Mouse (Mus musculus) myocyte (in vitro differentiated cells): ENCODE measurements at regions not wholly inside any gene's neighbourhood (a gene's known extent, or its start where the extent isn't known, plus 50 kb on each side); places are given as distances from the start of the nearest gene placed in this dataset.

Source experiments
- E2F4 ChIP-seq: IDR thresholded peaks from one replicate; pipeline ENCODE4 v1.6.1; 2011; ENCODE audit warnings: mild to moderate bottlenecking, control low read depth, moderate library complexity; ENCODE audit not compliant: insufficient read depth
- MAX ChIP-seq: IDR thresholded peaks from one replicate; pipeline ENCODE4 v1.6.1; 2011; ENCODE audit warnings: low read depth, mild to moderate bottlenecking, control low read depth
- MYOG ChIP-seq, 3 experiments: IDR thresholded peaks; one replicate each; pipeline ENCODE4 v1.6.1; 2011; ENCODE audit warnings: control low read depth in 2 of 3, low read depth in 2 of 3, mild to moderate bottlenecking in 2 of 3; ENCODE audit not compliant: insufficient read length in 2 of 3, control insufficient read depth in 1 of 3, insufficient read depth in 1 of 3
- POLR2A ChIP-seq: IDR thresholded peaks from one replicate; pipeline ENCODE4 v1.6.1; 2011; ENCODE audit warnings: low read depth, mild to moderate bottlenecking, control low read depth, moderate library complexity; ENCODE audit not compliant: insufficient read length
- POLR2AphosphoS2 ChIP-seq: IDR thresholded peaks from one replicate; pipeline ENCODE4 v1.6.1; 2011; ENCODE audit warnings: low read depth, control low read depth; ENCODE audit not compliant: insufficient read length
- REST ChIP-seq: IDR thresholded peaks from one replicate; pipeline ENCODE4 v1.6.1; 2011; ENCODE audit warnings: mild to moderate bottlenecking, control low read depth, moderate library complexity; ENCODE audit not compliant: insufficient read depth, insufficient read length
- TCF12 ChIP-seq: IDR thresholded peaks from one replicate; pipeline ENCODE4 v1.6.1; 2011; ENCODE audit warnings: mild to moderate bottlenecking, control low read depth; ENCODE audit not compliant: poor library complexity, insufficient read depth, severe bottlenecking
- USF1 ChIP-seq: IDR thresholded peaks from one replicate; pipeline ENCODE4 v1.6.1; 2011; ENCODE audit warnings: low read depth, mild to moderate bottlenecking, control low read depth, moderate library complexity

DNA sequence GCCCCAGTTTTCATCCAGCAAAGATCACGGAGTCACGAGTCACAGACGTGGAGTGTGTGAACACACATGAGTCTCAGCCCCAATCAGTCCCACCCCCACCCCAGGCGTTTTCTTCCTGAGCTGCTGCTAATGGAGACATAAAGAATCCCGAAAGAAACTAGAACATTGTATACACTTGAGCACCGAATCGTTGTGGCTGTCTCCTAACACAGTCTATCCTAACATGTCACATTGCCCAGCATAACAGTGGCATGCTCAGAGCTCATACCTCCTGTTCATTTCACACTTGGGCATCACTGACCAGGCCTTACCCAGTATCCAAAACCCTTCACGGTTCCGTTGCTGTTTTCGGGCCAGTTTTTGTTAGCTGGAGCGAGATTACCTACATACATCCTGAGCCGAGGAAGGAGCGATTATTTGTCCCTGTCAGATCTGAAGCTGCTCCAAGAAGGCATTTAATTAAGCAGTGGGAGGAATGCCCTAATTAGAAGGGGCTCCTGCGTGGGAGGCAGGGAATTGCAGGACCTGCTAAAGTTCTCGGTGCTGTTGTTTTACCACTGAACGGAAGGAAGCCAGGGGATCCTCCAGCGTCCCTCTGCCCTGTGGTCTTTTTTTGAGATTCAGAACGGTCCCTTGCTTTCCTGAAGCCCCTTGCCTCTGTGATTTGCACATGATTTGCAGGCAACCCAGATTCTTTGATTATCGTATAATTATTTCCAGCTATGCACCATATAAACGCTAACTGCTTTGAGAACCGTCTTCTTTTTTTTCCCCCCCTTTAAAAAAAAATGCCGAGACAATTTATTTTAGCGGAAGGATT, 53.4 kb upstream of the Nap1l1 start:
- TF ChIP-seq POLR2A, result no peak
- no peak for TF ChIP-seq USF1
- TF ChIP-seq POLR2AphosphoS2, result no peak
- TF ChIP-seq MAX, result no peak
- no peak for TF ChIP-seq MYOG (IDR thresholded peaks at IDR 0.05; ENCODE audit: control insufficient read depth in 1 of 3, insufficient read depth in 1 of 3, insufficient read length in 2 of 3, low read depth in 2 of 3)
- TF ChIP-seq TCF12, result no peak
- TF ChIP-seq REST, result no peak
- TF ChIP-seq E2F4, result no peak
